Mouse (Mus musculus) hindbrain, embryonic 11.5 days (tissue): ENCODE measurements around the gene Spa17. TPM values are rescaled to one million over a fixed set of nuclear protein-coding genes. Genes with fewer than 3 reads are reported as not detected.

ENCODE experiments used
- ATAC-seq: fragments of 200-750 bp; cut with Nextera tagmentation; 2 replicates; pipeline ENCODE4 v1.8.0; 2017; ENCODE audit warnings: mild to moderate bottlenecking, moderate TSS enrichment, moderate library complexity; ENCODE audit not compliant: low FRiP score
- DNase-seq: peaks from one replicate; pipeline ENCODE4 v3.0.0-alpha.2; 2015; ENCODE audit warnings: low spot score
- H3K27ac ChIP-seq: fragments of 300-500 bp; sonication (generic); 2 replicates; pipeline ENCODE4 v1.5.1; 2014; ENCODE audit warnings: mild to moderate bottlenecking, low read depth, low read length
- H3K27me3 ChIP-seq: fragments of 300-500 bp; sonication (generic); 2 replicates; pipeline ENCODE4 v1.6.1; 2014; ENCODE audit warnings: mild to moderate bottlenecking, low read length, moderate library complexity, mixed read lengths; ENCODE audit not compliant: control insufficient read depth, insufficient read depth
- H3K36me3 ChIP-seq: fragments of 300-500 bp; sonication (generic); 2 replicates; pipeline ENCODE4 v1.6.1; 2014; ENCODE audit warnings: mild to moderate bottlenecking, low read length, moderate library complexity, mixed read lengths; ENCODE audit not compliant: control insufficient read depth, insufficient read depth
- H3K4me1 ChIP-seq: fragments of 300-500 bp; sonication (generic); replicated peaks from 2 replicates; pipeline ENCODE4 v1.6.1; 2014; ENCODE audit warnings: low read length, mixed read lengths; ENCODE audit not compliant: control insufficient read depth, insufficient read depth
- H3K4me2 ChIP-seq: fragments of 300-500 bp; sonication (generic); replicated peaks from 2 replicates; pipeline ENCODE4 v1.6.1; 2014; ENCODE audit warnings: mild to moderate bottlenecking, low read depth, low read length
- H3K4me3 ChIP-seq: fragments of 300-500 bp; sonication (generic); 2 replicates; pipeline ENCODE4 v1.5.1; 2014; ENCODE audit warnings: low read depth, low read length
- H3K9ac ChIP-seq: fragments of 300-500 bp; sonication (generic); 2 replicates; pipeline ENCODE4 v1.6.1; 2014; ENCODE audit warnings: low read depth, low read length
- H3K9me3 ChIP-seq: fragments of 300-500 bp; sonication (generic); 2 replicates; pipeline ENCODE4 v1.6.1; 2016; ENCODE audit warnings: low read length; ENCODE audit not compliant: control insufficient read depth
- WGBS: fragments of 180-500 bp; shearing (Covaris S2); extraction: QIAGEN DNeasy Blood & Tissue Kit; methylation state at CpG from one replicate; pipeline ENCODE4 v1.1.7; 2014; 5-methylcytosine and 5-hydroxymethylcytosine counted together
- polyA plus RNA-seq: library from polyadenylated mRNA; unstranded; fragments of >200 nt; fragmentation: Nextera tagmentation; extraction: Ambion mirVana; gene quantifications from 2 replicates; pipeline ENCODE4 v1.2.1, GENCODE M21; 2014

The Spa17 gene
- polyA plus RNA-seq, 1 experiment from 2014 or later: 19.8 TPM

DNA sequence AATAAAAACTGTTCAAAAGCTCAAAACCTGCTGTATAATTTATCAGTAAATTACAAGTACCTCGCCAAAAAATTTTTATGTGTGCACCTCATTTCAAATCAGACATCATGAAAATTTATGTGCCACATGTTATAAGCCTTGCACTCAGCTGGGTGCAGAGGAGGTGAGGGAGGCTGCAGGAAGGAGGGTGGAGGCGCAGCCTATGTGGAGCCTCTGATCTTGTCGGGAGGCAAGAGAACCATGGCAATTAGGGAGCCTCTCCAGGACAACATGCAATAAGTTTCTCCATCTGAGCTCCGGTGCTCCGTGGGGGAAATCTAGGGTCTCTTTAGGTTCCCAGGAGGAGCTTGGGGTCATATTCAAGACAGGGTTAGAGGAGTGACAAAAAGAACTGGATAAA, 46.1 kb downstream of the Spa17 start:
- Histone ChIP-seq H3K27me3 (no peaks in the 10 kb centered on the region), H3K9me3 (no peaks in the 10 kb centered on the region), H3K9ac (no peak overlapping the region), H3K4me1 (no peaks in the 10 kb centered on the region; the same call in 1 of the 2 replicates), H3K4me2 (no peak overlapping the region), H3K4me3 (no peak overlapping the region), H3K27ac (no peak overlapping the region), H3K36me3 (no peaks in the 10 kb centered on the region)
- ATAC-seq: no peak
- WGBS: 60% methylated on average over 5 of the region's 5 CpGs
- DNase-seq: no peak

DNA sequence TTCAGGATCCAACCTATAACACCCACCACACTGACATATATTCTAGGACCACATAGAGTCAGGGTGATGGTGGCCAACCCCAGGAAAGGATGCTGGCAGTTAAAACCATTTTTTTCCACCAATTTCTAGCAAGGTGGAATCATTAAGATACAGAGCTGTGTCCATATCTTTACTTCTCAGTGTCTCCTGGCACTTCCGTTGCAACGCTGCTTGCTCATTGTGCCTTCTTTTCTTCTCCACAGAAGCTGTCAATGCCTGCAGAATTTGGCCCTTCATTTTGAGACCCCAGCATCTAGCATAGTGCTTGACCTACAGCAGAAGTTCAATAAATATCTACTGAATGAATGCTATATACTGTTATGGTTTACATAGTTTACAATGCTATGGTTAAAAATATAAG, 46.5 kb downstream of the Spa17 start:
- Histone ChIP-seq H3K9me3 (no peaks in the 10 kb centered on the region), H3K4me2 (no peak overlapping the region), H3K4me3 (no peak overlapping the region), H3K27ac (no peak overlapping the region), H3K4me1 (no peaks in the 10 kb centered on the region; the same call in 1 of the 2 replicates), H3K9ac (no peak overlapping the region), H3K27me3 (no peaks in the 10 kb centered on the region), H3K36me3 (no peaks in the 10 kb centered on the region)
- DNase-seq: no peak
- WGBS: 95% methylated on average over 2 of the region's 2 CpGs
- no peak for ATAC-seq

DNA sequence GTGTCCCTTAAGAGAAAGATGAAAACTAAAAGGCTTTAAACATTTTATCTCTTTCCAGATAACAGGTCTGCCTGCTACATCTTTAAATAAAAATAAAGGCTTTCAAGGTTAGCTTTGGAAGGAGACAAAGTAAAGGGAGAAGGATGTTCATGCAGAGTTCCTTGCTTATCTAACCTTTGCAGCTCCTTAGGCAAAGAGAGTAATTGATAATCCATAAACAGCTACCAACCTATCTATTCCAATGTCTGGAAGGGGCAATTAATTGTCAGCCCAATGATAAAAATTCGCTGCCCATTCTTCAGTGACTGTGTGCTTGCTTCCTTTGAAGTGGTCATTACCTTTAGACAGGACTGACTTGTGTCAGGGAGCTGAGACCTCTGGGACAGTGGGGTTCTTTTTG, 49.7 kb downstream of the Spa17 start:
- no peaks in the 10 kb centered on the region for H3K27me3 ChIP-seq
- no peaks in the 10 kb centered on the region; the same call in 1 of the 2 replicates for H3K4me1 ChIP-seq
- no peaks in the 10 kb centered on the region for H3K9me3 ChIP-seq
- no peak overlapping the region for H3K9ac ChIP-seq
- 63% methylated on average over 1 of the region's 1 CpGs for WGBS
- H3K27ac ChIP-seq: no peak overlapping the region
- DNase-seq (no peak), ATAC-seq (no peak)
- H3K4me2 ChIP-seq: no peak overlapping the region
- no peak overlapping the region for H3K4me3 ChIP-seq
- no peaks in the 10 kb centered on the region for H3K36me3 ChIP-seq

DNA sequence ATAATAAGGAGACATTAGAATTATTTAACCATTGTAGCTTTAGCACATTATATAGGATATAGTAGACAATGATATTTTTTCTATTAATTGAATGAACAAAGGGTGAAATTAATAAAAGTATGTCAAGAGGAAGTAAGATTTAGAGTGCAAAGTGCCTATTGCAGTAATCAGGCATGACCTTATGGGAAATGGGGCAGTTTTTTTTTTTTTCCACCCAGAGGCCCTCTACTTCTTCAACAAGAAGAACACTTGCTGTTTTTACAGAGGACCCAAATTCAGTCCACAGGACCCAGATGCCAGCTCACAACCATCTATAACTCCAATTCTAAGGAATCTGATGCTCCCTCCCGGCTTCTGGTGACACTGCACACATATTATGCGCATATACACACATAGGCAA, 52.9 kb downstream of the Spa17 start:
- DNase-seq (no peak), ATAC-seq (no peak)
- Histone ChIP-seq H3K9ac (no peak overlapping the region), H3K9me3 (no peaks in the 10 kb centered on the region), H3K27ac (no peak overlapping the region), H3K4me3 (no peak overlapping the region), H3K36me3 (no peaks in the 10 kb centered on the region), H3K4me2 (no peak overlapping the region), H3K4me1 (no peaks in the 10 kb centered on the region), H3K27me3 (no peaks in the 10 kb centered on the region)
- WGBS: 89% methylated on average over 2 of the region's 2 CpGs

DNA sequence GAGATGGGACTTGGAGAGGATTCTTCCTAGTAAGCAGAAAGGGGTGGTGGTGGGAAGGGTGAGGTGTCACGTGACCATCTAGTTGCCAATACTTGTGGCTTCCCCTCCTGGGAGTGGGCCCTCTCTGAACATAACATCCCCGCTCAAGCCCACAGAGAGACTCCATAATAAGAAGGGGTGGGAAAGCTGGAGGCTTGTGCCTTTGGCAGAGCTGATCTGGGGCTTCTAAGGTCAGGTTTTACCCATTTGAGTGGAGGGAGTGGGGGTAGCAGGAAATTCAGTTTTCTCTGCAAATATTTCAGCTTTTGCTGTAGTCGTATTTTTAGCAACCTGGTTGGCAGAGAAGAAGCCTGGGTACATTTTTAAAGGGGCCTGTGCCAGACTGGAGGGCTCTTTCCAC, 57.2 kb downstream of the Spa17 start:
- Histone ChIP-seq H3K4me2 (no peak overlapping the region), H3K36me3 (no peaks in the 10 kb centered on the region)

GRCm38 (mm10) chr9:37554838-37555748, 58.4 kb downstream of the Spa17 start, which contains the start of gene Siae:
Siae (plus strand) TSS chr9:37555698.
- peaks cover 28% of the 10 kb centered on the region for H3K27me3 ChIP-seq
- WGBS: 33% methylated on average over 7 of the region's 7 CpGs
- ATAC-seq: no peak

More for the DNA sequence above, 57.2 kb downstream of the Spa17 start:
- Histone ChIP-seq H3K4me1 (peaks cover 4% of the 10 kb centered on the region), H3K27ac (no peak overlapping the region), H3K9ac (no peak overlapping the region), H3K4me3 (no peak overlapping the region), H3K27me3 (peaks cover 23% of the 10 kb centered on the region), H3K9me3 (no peaks in the 10 kb centered on the region)
- ATAC-seq (no peak), DNase-seq (no peak)
- 77% methylated on average over 3 of the region's 3 CpGs for WGBS

DNA sequence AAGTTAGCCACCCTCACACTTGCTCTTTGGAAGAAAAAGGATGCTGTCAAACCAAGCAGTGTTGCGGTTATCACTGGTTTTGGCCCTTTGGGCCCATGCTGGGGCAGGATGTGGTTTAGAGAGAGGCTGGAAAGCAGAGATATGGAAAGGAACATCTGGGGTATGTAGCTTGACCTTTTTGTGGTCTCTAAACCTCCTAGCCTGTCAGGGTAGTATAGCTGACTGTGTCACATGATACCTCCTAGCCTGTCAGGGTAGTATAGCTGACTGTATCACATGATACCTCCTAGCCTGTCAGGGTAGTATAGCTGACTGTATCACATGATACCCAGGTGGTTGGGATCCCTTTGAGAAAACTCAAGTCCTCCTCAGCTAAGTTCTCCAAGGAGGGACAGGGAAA, 59.2 kb downstream of the Spa17 start:
- ATAC-seq: no peak
- H3K27me3 ChIP-seq: peaks cover 33% of the 10 kb centered on the region
- WGBS: 73% methylated on average over 1 of the region's 1 CpGs

More at GRCm38 (mm10) chr9:37554838-37555748, 58.4 kb downstream of the Spa17 start, which contains the start of gene Siae:
- no peak within 1 kb of the TSS for H3K4me3 ChIP-seq
- no peak within 1 kb of the TSS for H3K27ac ChIP-seq
- no peak for DNase-seq
- no peaks in the 10 kb centered on the region for H3K9me3 ChIP-seq
- no peak within 1 kb of the TSS for H3K9ac ChIP-seq
- H3K36me3 ChIP-seq: no peaks in the 10 kb centered on the region
- H3K4me1 ChIP-seq: peaks cover 4% of the 10 kb centered on the region
- H3K4me2 ChIP-seq: no peak within 1 kb of the TSS

More for the DNA sequence above, 59.2 kb downstream of the Spa17 start:
- Histone ChIP-seq H3K9ac (no peak overlapping the region), H3K9me3 (no peaks in the 10 kb centered on the region), H3K4me2 (no peak overlapping the region), H3K4me1 (peaks cover 4% of the 10 kb centered on the region), H3K4me3 (no peak overlapping the region), H3K36me3 (no peaks in the 10 kb centered on the region), H3K27ac (no peak overlapping the region)
- DNase-seq: no peak
